Mouse (Mus musculus) telencephalon, adult 2 months (tissue): ENCODE measurements at regions not wholly inside any gene's neighbourhood (a gene's known extent, or its start where the extent isn't known, plus 50 kb on each side); places are given as distances from the start of the nearest gene placed in this dataset.

ENCODE experiments used
- DNase-seq: peaks from one replicate; pipeline ENCODE4 v3.0.0-alpha.2; 2011; ENCODE audit warnings: low read depth, low spot score

DNA sequence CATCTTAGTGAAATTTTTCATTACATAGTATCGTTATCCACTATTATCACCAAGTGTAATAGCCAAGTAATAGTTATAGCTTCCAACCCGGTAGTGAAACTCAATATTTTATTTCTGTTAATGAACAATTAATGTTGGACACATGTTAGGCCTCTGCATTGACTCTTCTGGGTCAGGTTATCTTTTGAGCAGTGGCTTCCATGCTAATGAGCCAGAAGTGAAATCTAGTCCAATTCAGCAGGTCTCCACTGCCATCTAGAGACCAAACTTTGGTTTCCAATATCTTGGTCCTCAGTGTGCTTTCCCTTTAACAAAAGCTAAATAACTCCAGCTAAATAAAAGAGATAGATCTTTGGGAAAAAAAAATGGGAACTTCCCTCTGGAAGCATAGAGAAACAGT lies 258.9 kb upstream of the Aldoart1 start:
- peak; percentile 4 for DNase-seq
